Mouse (Mus musculus): Measurements from ENCODE around the gene Rassf8.

Gene Rassf8

GRCm38 (mm10) chr6:145822218-145822617 lies 75.7 kb downstream of the Rassf8 start:
- DNase-seq (ENCODE audit: low read depth, low spot score), result no peak

GRCm38 (mm10) chr6:145823103-145823502 lies 76.6 kb downstream of the Rassf8 start:
- no peak for DNase-seq (ENCODE audit: low read depth, low spot score)

GRCm38 (mm10) chr6:145823588-145824234 lies 77.2 kb downstream of the Rassf8 start:
- no peak for DNase-seq (ENCODE audit: low read depth, low spot score)

GRCm38 (mm10) chr6:145826305-145826704 lies 79.8 kb downstream of the Rassf8 start:
- DNase-seq (ENCODE audit: low read depth, low spot score), result no peak

- no peak for DNase-seq (ENCODE audit: low read depth, low spot score)
These were observed 82.7 kb downstream of the Rassf8 start for GRCm38 (mm10) chr6:145829062-145829835.

GRCm38 (mm10) chr6:145830117-145830516 lies 83.6 kb downstream of the Rassf8 start:
- DNase-seq (ENCODE audit: low read depth, low spot score), result no peak

GRCm38 (mm10) chr6:145830617-145831016 lies 84.1 kb downstream of the Rassf8 start:
- no peak for DNase-seq (ENCODE audit: low read depth, low spot score)

GRCm38 (mm10) chr6:145832927-145833326 lies 86.4 kb downstream of the Rassf8 start:
- DNase-seq (ENCODE audit: low read depth, low spot score), result no peak

- no peak for DNase-seq (ENCODE audit: low read depth, low spot score)
These were observed 88.8 kb downstream of the Rassf8 start for GRCm38 (mm10) chr6:145835359-145835758.

GRCm38 (mm10) chr6:145845611-145846010 lies 99.1 kb downstream of the Rassf8 start:
- no peak for DNase-seq (ENCODE audit: low read depth, low spot score)

- DNase-seq (ENCODE audit: low read depth, low spot score), result no peak
These were observed 99.5 kb downstream of the Rassf8 start for GRCm38 (mm10) chr6:145846076-145846475.

- DNase-seq (ENCODE audit: low read depth, low spot score), result no peak
These were observed 100.4 kb downstream of the Rassf8 start for GRCm38 (mm10) chr6:145846948-145847347.

- DNase-seq (ENCODE audit: low read depth, low spot score), result no peak
These were observed 101.1 kb downstream of the Rassf8 start for GRCm38 (mm10) chr6:145847661-145848060.

GRCm38 (mm10) chr6:145850789-145851188 lies 104.2 kb downstream of the Rassf8 start:
- no peak for DNase-seq (ENCODE audit: low read depth, low spot score)

- no peak for DNase-seq (ENCODE audit: low read depth, low spot score)
These were observed 105.4 kb downstream of the Rassf8 start for GRCm38 (mm10) chr6:145851956-145852355.

- no peak for DNase-seq (ENCODE audit: low read depth, low spot score)
These were observed 106.2 kb downstream of the Rassf8 start for GRCm38 (mm10) chr6:145852708-145853107.

GRCm38 (mm10) chr6:145853356-145854079 lies 107.0 kb downstream of the Rassf8 start:
- no peak for DNase-seq (ENCODE audit: low read depth, low spot score)

- no peak for DNase-seq (ENCODE audit: low read depth, low spot score)
These were observed 108.2 kb downstream of the Rassf8 start for GRCm38 (mm10) chr6:145854756-145855155.

GRCm38 (mm10) chr6:145855720-145856551 lies 109.4 kb downstream of the Rassf8 start:
- peak; percentile 90 for DNase-seq (ENCODE audit: low read depth, low spot score)

GRCm38 (mm10) chr6:145857428-145857827 lies 110.9 kb downstream of the Rassf8 start:
- no peak for DNase-seq (ENCODE audit: low read depth, low spot score)

GRCm38 (mm10) chr6:145858414-145858813 lies 111.9 kb downstream of the Rassf8 start:
- no peak for DNase-seq (ENCODE audit: low read depth, low spot score)

- DNase-seq (ENCODE audit: low read depth, low spot score), result no peak
These were observed 113.8 kb downstream of the Rassf8 start for GRCm38 (mm10) chr6:145860350-145860749.

Measured in brain, embryonic 18.5 days (tissue).